Mouse (Mus musculus): ENCODE data around the gene Dpp6. TPM values are rescaled to one million over a fixed set of nuclear protein-coding genes. Genes with fewer than 3 reads are reported as not detected.

Gene Dpp6
- total and polyA plus RNA-seq, 3 experiments, result not detected

DNA sequence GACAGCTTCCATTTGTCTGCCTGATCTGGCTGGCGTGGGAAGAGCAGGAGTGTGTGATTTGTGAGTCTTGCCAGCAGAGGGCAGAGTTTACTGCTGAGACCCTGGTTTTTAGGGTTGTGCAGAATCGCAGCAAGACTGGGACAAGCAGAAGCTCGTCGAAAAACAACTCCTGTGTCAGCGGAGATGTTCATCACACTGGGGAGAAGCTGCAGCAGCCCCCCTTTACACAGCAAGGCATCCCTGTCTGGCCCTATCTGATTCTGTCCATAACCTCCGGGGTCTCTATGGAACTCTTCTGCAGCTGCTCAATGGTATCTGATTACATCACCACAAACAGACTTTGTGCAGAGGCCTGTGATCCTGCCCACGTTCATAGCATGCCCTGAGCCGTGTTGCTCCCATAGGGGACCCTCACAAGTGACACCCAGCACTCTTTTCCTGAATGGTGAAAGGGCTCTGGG, 258.2 kb downstream of the Dpp6 start:
- no peaks in the 10 kb centered on the region for H3K79me2 ChIP-seq (ENCODE audit: control insufficient read depth, insufficient read depth, low read length, poor library complexity)
- DNase-seq (ENCODE audit: low read depth, low spot score), result peak; percentile 3
- no peaks in the 10 kb centered on the region for H3K36me3 ChIP-seq (ENCODE audit: control insufficient read depth in 1 of 2, insufficient read depth in 2 of 2, low read length in 2 of 2)
- no peak for TF ChIP-seq MYB (IDR thresholded peaks at IDR 0.05; ENCODE audit: low read depth, low read length)
- TF ChIP-seq CTCF (IDR thresholded peaks at IDR 0.05 in 2 of 3, conservative IDR thresholded peaks at IDR 0.05 in 1 of 3; ENCODE audit: control insufficient read depth in 1 of 3, insufficient read depth in 1 of 3, low read depth in 2 of 3, low read length in 3 of 3, poor library complexity in 1 of 3, severe bottlenecking in 1 of 3), result peak; percentile 6 to 17 (median 12); a peak in 1 of 6 replicates
- TF ChIP-seq RAD21 (IDR thresholded peaks at IDR 0.05; ENCODE audit: low read depth, low read length), result peak; percentile 1
- no peak for TF ChIP-seq GABPA (IDR thresholded peaks at IDR 0.05; ENCODE audit: low read depth, low read length)
- no peaks in the 10 kb centered on the region for H3K4me1 ChIP-seq (ENCODE audit: control insufficient read depth in 1 of 2, insufficient read depth in 2 of 2, low read length in 2 of 2)
- H3K9me3 ChIP-seq (replicated peaks; ENCODE audit: insufficient read depth, low read length), result no peaks in the 10 kb centered on the region
- no peak overlapping the region for H3K27ac ChIP-seq (ENCODE audit: control insufficient read depth, low read depth, low read length)
- H3K9ac ChIP-seq (ENCODE audit: control insufficient read depth, low read depth, low read length, poor library complexity, severe bottlenecking), result no peak overlapping the region
- H3K27me3 ChIP-seq (ENCODE audit: control insufficient read depth in 1 of 2, insufficient read depth in 2 of 2, low read length in 2 of 2), result no peaks in the 10 kb centered on the region
- H3K4me3 ChIP-seq (ENCODE audit: control insufficient read depth in 1 of 2, insufficient read depth in 1 of 2, low read depth in 2 of 2, low read length in 2 of 2), result no peak overlapping the region

DNA sequence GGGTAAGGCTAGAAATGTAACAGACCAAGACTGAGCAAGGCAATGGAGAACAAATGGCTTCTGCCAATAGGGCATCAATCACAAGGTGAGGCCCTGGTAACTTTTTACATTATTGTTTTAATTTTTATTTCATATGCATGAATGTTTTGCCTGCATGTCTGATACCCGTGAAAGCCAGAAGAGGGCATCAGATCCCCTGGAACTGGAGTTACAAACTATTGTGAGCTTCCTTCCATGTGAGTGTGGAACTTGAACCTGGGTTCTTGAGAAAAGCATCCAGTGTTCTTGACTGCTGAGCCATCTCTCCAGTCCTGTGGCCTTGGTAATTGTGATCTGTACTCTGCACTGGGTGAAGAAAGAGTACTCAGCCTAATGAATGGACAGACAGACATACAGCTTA, 259.0 kb downstream of the Dpp6 start:
- no peaks in the 10 kb centered on the region for H3K36me3 ChIP-seq (ENCODE audit: control insufficient read depth in 1 of 2, insufficient read depth in 2 of 2, low read length in 2 of 2)
- no peaks in the 10 kb centered on the region for H3K9me3 ChIP-seq (replicated peaks; ENCODE audit: insufficient read depth, low read length)
- no peak for DNase-seq (ENCODE audit: low read depth, low spot score)

DNA sequence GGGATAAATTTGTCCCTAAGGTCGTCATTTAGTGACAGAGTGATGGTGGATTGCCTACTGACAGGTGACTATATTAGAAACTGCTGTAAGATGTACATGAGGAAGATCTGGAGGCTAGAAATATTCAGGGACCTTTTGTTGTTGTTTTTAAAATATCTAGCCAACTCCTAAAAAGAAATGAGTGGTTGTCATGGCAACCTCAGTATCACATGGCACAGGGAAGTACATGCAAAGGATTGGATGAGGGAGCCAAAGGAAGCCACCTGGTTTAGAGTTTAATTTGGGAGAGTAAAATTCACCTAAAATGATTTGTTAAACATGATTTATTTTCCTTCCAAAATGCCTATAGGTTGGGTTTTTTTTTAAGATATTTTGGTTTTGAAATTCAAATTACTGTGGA, 260.8 kb downstream of the Dpp6 start:
- H3K36me3 ChIP-seq (ENCODE audit: control insufficient read depth in 1 of 2, insufficient read depth in 2 of 2, low read length in 2 of 2), result no peaks in the 10 kb centered on the region
- H3K27ac ChIP-seq (ENCODE audit: control insufficient read depth, low read depth, low read length), result no peak overlapping the region
- no peaks in the 10 kb centered on the region for H3K79me2 ChIP-seq (ENCODE audit: control insufficient read depth, insufficient read depth, low read length, poor library complexity)
- no peak overlapping the region for H3K9ac ChIP-seq (ENCODE audit: control insufficient read depth, low read depth, low read length, poor library complexity, severe bottlenecking)
- TF ChIP-seq RAD21 (IDR thresholded peaks at IDR 0.05; ENCODE audit: low read depth, low read length) (no peak), CTCF (IDR thresholded peaks at IDR 0.05 in 2 of 3, conservative IDR thresholded peaks at IDR 0.05 in 1 of 3; ENCODE audit: control insufficient read depth in 1 of 3, insufficient read depth in 1 of 3, low read depth in 2 of 3, low read length in 3 of 3, poor library complexity in 1 of 3, severe bottlenecking in 1 of 3) (no peak), JUND (IDR thresholded peaks at IDR 0.05; ENCODE audit: low read depth, low read length) (no peak), NELFE (IDR thresholded peaks at IDR 0.05; ENCODE audit: low read depth, low read length) (no peak), ZMIZ1 (IDR thresholded peaks at IDR 0.05; ENCODE audit: low read depth, low read length) (no peak), RCOR1 (IDR thresholded peaks at IDR 0.05; ENCODE audit: low read depth, low read length) (no peak), ELF1 (IDR thresholded peaks at IDR 0.05; ENCODE audit: low read depth, low read length) (no peak), ETS1 (IDR thresholded peaks at IDR 0.05; ENCODE audit: low read depth, low read length) (no peak), CHD1 (IDR thresholded peaks at IDR 0.05; ENCODE audit: low read depth, low read length) (no peak), E2F4 (IDR thresholded peaks at IDR 0.05; ENCODE audit: borderline replicate concordance, low read depth, low read length) (no peak), POLR2AphosphoS2 (IDR thresholded peaks at IDR 0.05; ENCODE audit: low read length) (no peak), POLR2A (IDR thresholded peaks at IDR 0.05; ENCODE audit: control insufficient read depth in 1 of 2, insufficient read depth in 1 of 2, low read depth in 1 of 2, low read length in 2 of 2, poor library complexity in 1 of 2) (no peak), USF1 (IDR thresholded peaks at IDR 0.05; ENCODE audit: low read depth, low read length) (no peak), TAL1 (IDR thresholded peaks at IDR 0.05; ENCODE audit: low read length) (no peak), HCFC1 (IDR thresholded peaks at IDR 0.05; ENCODE audit: low read depth, low read length) (no peak), SIN3A (IDR thresholded peaks at IDR 0.05; ENCODE audit: low read length) (no peak), MAX (IDR thresholded peaks at IDR 0.05; ENCODE audit: low read length) (no peak), ZKSCAN1 (IDR thresholded peaks at IDR 0.05; ENCODE audit: low read depth, low read length) (no peak), GATA1 (IDR thresholded peaks at IDR 0.05; ENCODE audit: low read depth, low read length) (no peak), MXI1 (IDR thresholded peaks at IDR 0.05; ENCODE audit: low read depth, low read length) (no peak)
- H3K4me1 ChIP-seq (ENCODE audit: control insufficient read depth in 1 of 2, insufficient read depth in 2 of 2, low read length in 2 of 2), result no peaks in the 10 kb centered on the region
- no peak for DNase-seq (ENCODE audit: low read depth, low spot score)
- H3K27me3 ChIP-seq (ENCODE audit: control insufficient read depth in 1 of 2, insufficient read depth in 2 of 2, low read length in 2 of 2), result no peaks in the 10 kb centered on the region
- no peak overlapping the region for H3K4me3 ChIP-seq (ENCODE audit: control insufficient read depth in 1 of 2, insufficient read depth in 1 of 2, low read depth in 2 of 2, low read length in 2 of 2)
- H3K9me3 ChIP-seq (replicated peaks; ENCODE audit: insufficient read depth, low read length), result no peaks in the 10 kb centered on the region

More for the DNA sequence above, 259.0 kb downstream of the Dpp6 start:
- Histone ChIP-seq H3K79me2 (ENCODE audit: control insufficient read depth, insufficient read depth, low read length, poor library complexity) (no peaks in the 10 kb centered on the region), H3K4me3 (ENCODE audit: control insufficient read depth in 1 of 2, insufficient read depth in 1 of 2, low read depth in 2 of 2, low read length in 2 of 2) (no peak overlapping the region), H3K9ac (ENCODE audit: control insufficient read depth, low read depth, low read length, poor library complexity, severe bottlenecking) (no peak overlapping the region), H3K4me1 (ENCODE audit: control insufficient read depth in 1 of 2, insufficient read depth in 2 of 2, low read length in 2 of 2) (no peaks in the 10 kb centered on the region), H3K27ac (ENCODE audit: control insufficient read depth, low read depth, low read length) (no peak overlapping the region), H3K27me3 (ENCODE audit: control insufficient read depth in 1 of 2, insufficient read depth in 2 of 2, low read length in 2 of 2) (no peaks in the 10 kb centered on the region)
- TF ChIP-seq MAFK (IDR thresholded peaks at IDR 0.05; ENCODE audit: borderline replicate concordance, low read depth, low read length) (no peak), KAT2A (conservative IDR thresholded peaks at IDR 0.05; ENCODE audit: low read depth, low read length) (no peak), SMC3 (IDR thresholded peaks at IDR 0.05; ENCODE audit: low read depth, low read length) (no peak), CHD1 (IDR thresholded peaks at IDR 0.05; ENCODE audit: low read depth, low read length) (no peak), ETS1 (IDR thresholded peaks at IDR 0.05; ENCODE audit: low read depth, low read length) (no peak), MYB (IDR thresholded peaks at IDR 0.05; ENCODE audit: low read depth, low read length) (no peak), MAX (IDR thresholded peaks at IDR 0.05; ENCODE audit: low read length) (no peak), ZKSCAN1 (IDR thresholded peaks at IDR 0.05; ENCODE audit: low read depth, low read length) (no peak), CTCF (IDR thresholded peaks at IDR 0.05 in 2 of 3, conservative IDR thresholded peaks at IDR 0.05 in 1 of 3; ENCODE audit: control insufficient read depth in 1 of 3, insufficient read depth in 1 of 3, low read depth in 2 of 3, low read length in 3 of 3, poor library complexity in 1 of 3, severe bottlenecking in 1 of 3) (no peak), UBTF (IDR thresholded peaks at IDR 0.05; ENCODE audit: borderline replicate concordance, insufficient read depth, low read depth, low read length) (no peak)

Measured in MEL (cell line).